ENCODE assay signal across 17 mouse cellular contexts in genomic region chr6:141576646-141577200, GRCm38 (mm10). TPM values are rescaled to one million over a fixed set of nuclear protein-coding genes. Genes with fewer than 3 reads are reported as not detected.
DNase-seq lines count a peak whose midpoint lies in the region; ATAC-seq and TF ChIP-seq lines count a peak whose summit lies in the region.
"Had no signal": no experiment of that assay in that cellular context is flagged by ENCODE, and none has a peak within 500 bp of the region (broad histone marks: within the 10 kb centered on the region; RNA-seq: fewer than 3 reads in every experiment).

No protein-coding gene starts in this region.

- H3K9ac ChIP-seq in liver, postnatal 0 days (replicated peaks), result no peak overlapping the region
- no peak overlapping the region for H3K9ac ChIP-seq in midbrain, postnatal 0 days (replicated peaks; ENCODE audit: low read length, poor library complexity, severe bottlenecking)
- H3K9ac ChIP-seq: heart, embryonic 13.5 days; hindbrain, embryonic 15.5 days; kidney, embryonic 15.5 days had no signal

- TF ChIP-seq CTCF in gastrocnemius, adult 2 months (IDR thresholded peaks at IDR 0.05), result peak; percentile 60
- TF ChIP-seq CTCF in liver, postnatal 0 days (IDR thresholded peaks at IDR 0.05; ENCODE audit: low read depth), result peak; percentile 30; the same call in 1 of the 2 replicates
- TF ChIP-seq CTCF in midbrain, postnatal 0 days (IDR thresholded peaks at IDR 0.05), result peak; percentile 75

- no peaks in the 10 kb centered on the region for H3K27me3 ChIP-seq in liver, postnatal 0 days (ENCODE audit: insufficient read depth, low read length)
- no peaks in the 10 kb centered on the region for H3K27me3 ChIP-seq in midbrain, postnatal 0 days (ENCODE audit: insufficient read depth, low read length)
- H3K27me3 ChIP-seq: heart, embryonic 13.5 days; hindbrain, embryonic 15.5 days; kidney, embryonic 15.5 days had no signal

- no peak overlapping the region for H3K27ac ChIP-seq in gastrocnemius, adult 2 months
- H3K27ac ChIP-seq in liver, postnatal 0 days (ENCODE audit: low read depth), result no peak overlapping the region
- no peak overlapping the region for H3K27ac ChIP-seq in midbrain, postnatal 0 days (ENCODE audit: low read depth, low read length)
- H3K27ac ChIP-seq: heart, embryonic 13.5 days; hindbrain, embryonic 15.5 days; kidney, embryonic 15.5 days had no signal

- H3K4me3 ChIP-seq in gastrocnemius, adult 2 months, result no peak overlapping the region
- H3K4me3 ChIP-seq in liver, postnatal 0 days (ENCODE audit: low read depth, low read length), result no peak overlapping the region
- H3K4me3 ChIP-seq in midbrain, postnatal 0 days (ENCODE audit: low read depth, low read length), result no peak overlapping the region
- H3K4me3 ChIP-seq: heart, embryonic 13.5 days; hindbrain, embryonic 15.5 days; kidney, embryonic 15.5 days had no signal

- intact Hi-C loops in gastrocnemius, adult 2 months (cut with DNase I), result loop anchor here (5.0 kb wide), 2 partner anchors 89 to 809 kb away; no protein-coding TSS in a partner anchor

- H3K4me1 ChIP-seq in liver, postnatal 0 days (ENCODE audit: insufficient read depth), result no peaks in the 10 kb centered on the region
- no peaks in the 10 kb centered on the region for H3K4me1 ChIP-seq in midbrain, postnatal 0 days (ENCODE audit: insufficient read depth, low read length)
- H3K4me1 ChIP-seq: heart, embryonic 13.5 days; hindbrain, embryonic 15.5 days; kidney, embryonic 15.5 days had no signal

- no peak for DNase-seq in gastrocnemius, adult 2 months
- no peak for DNase-seq in gastrocnemius, adult 8-10 months (ENCODE audit: low spot score in 2 of 2)
- DNase-seq in liver, postnatal 0 days, result no peak
- DNase-seq in liver (no peak), NIH3T3 (ENCODE audit: low read depth) (peak; percentile 31)
- DNase-seq in midbrain, postnatal 0 days (ENCODE audit: low spot score), result peak; percentile 41
- no peak for DNase-seq in adrenal gland, adult 18-20 months (ENCODE audit: low spot score in 2 of 2)
- no peak for DNase-seq in kidney, postnatal 36 days
- DNase-seq: adrenal gland, adult 8-10 months; cerebellum, postnatal 36 days; gastrocnemius, postnatal 14 days; lung, postnatal 36 days; thymus, postnatal 4 days had no signal

- 44% methylated on average over 3 of the region's 3 CpGs for WGBS in liver, postnatal 0 days (ENCODE audit: insufficient replicate concordance)
- 37% methylated on average over 3 of the region's 3 CpGs for WGBS in midbrain, postnatal 0 days

- no peak for ATAC-seq in liver, postnatal 0 days
- no peak for ATAC-seq in midbrain, postnatal 0 days (ENCODE audit: low FRiP score)

- no peak overlapping the region for H3K4me2 ChIP-seq in liver, postnatal 0 days (ENCODE audit: low read depth, low read length)
- no peak overlapping the region for H3K4me2 ChIP-seq in midbrain, postnatal 0 days (ENCODE audit: low read depth, low read length, poor library complexity, severe bottlenecking)
- H3K4me2 ChIP-seq: heart, embryonic 13.5 days; hindbrain, embryonic 15.5 days; kidney, embryonic 15.5 days had no signal

- no peaks in the 10 kb centered on the region for H3K36me3 ChIP-seq in liver, postnatal 0 days (replicated peaks; ENCODE audit: insufficient read depth, low read length)
- H3K36me3 ChIP-seq in midbrain, postnatal 0 days (ENCODE audit: insufficient read depth, low read length), result no peaks in the 10 kb centered on the region
- H3K36me3 ChIP-seq: heart, embryonic 13.5 days; hindbrain, embryonic 15.5 days; kidney, embryonic 15.5 days had no signal

- no peak for TF ChIP-seq EP300 in liver, postnatal 0 days (IDR thresholded peaks at IDR 0.05; ENCODE audit: low read depth)

- no peaks in the 10 kb centered on the region for H3K9me3 ChIP-seq in liver, postnatal 0 days (ENCODE audit: low read length)
- no peaks in the 10 kb centered on the region for H3K9me3 ChIP-seq in midbrain, postnatal 0 days (ENCODE audit: low read length)
- H3K9me3 ChIP-seq: heart, embryonic 13.5 days; hindbrain, embryonic 15.5 days; kidney, embryonic 15.5 days had no signal

RNA-seq across cellular contexts. Expression of gene Slco1c1, which starts 52.6 kb away (rescaled TPM):
- total RNA-seq in gastrocnemius, adult 2 months (2021), result not detected
- not detected for total RNA-seq in gastrocnemius, adult 8-10 months (2022)
- polyA plus RNA-seq in liver, postnatal 0 days (2015; fragmentation: Nextera tagmentation; extraction: Ambion mirVana), result 0.05 TPM in 1 of 2 replicates, not detected in the other
- total RNA-seq in midbrain, postnatal 0 days (2014; rRNA removed), result 28.6 and 31.8 TPM in 2 replicates
- polyA plus RNA-seq in midbrain, postnatal 0 days (2015; fragmentation: Nextera tagmentation; extraction: Ambion mirVana), result 24.8 and 25.0 TPM in 2 replicates
- total RNA-seq in adrenal gland, adult 18-20 months (2021), result under 1 TPM; 0.36 to 0.51 TPM
- polyA plus RNA-seq: stomach, embryonic 14.5 days had no signal

RNA-seq across cellular contexts. Expression of gene Slco1b2, which starts 52.6 kb away (rescaled TPM):
- total RNA-seq in gastrocnemius, adult 2 months (2021), result not detected
- under 1 TPM in 1 of 4 experiments, not detected in 3; 0.24 TPM for total RNA-seq in gastrocnemius, adult 8-10 months (2022)
- polyA plus RNA-seq in liver, postnatal 0 days (2015; fragmentation: Nextera tagmentation; extraction: Ambion mirVana), result 225 and 244 TPM in 2 replicates
- not detected in 2 replicates for total RNA-seq in midbrain, postnatal 0 days (2014; rRNA removed)
- polyA plus RNA-seq in midbrain, postnatal 0 days (2015; fragmentation: Nextera tagmentation; extraction: Ambion mirVana), result not detected in 2 replicates
- total RNA-seq in adrenal gland, adult 18-20 months (2021), result under 1 TPM; 0.20 to 0.61 TPM
- total RNA-seq: gastrocnemius, postnatal 14 days had no signal
- polyA plus RNA-seq: heart, embryonic 13.5 days; hindbrain, embryonic 15.5 days; stomach, embryonic 14.5 days had no signal

Comparison
In these comparisons a context has a peak if more than half of its experiments do, and no peak if none do; other contexts are left out.
1. DNase-seq: peak in NIH3T3 (single experiment) and midbrain, postnatal 0 days (single experiment); none in gastrocnemius, adult 2 months (single experiment), gastrocnemius, adult 8-10 months (0 of 2), liver, postnatal 0 days (single experiment), liver (single experiment), adrenal gland, adult 18-20 months (0 of 2) and kidney, postnatal 36 days (0 of 2).
2. RNA of gene Slco1c1, which starts 52.6 kb away (total RNA-seq): 28.6 to 31.8 TPM in midbrain, postnatal 0 days; 0.36 to 0.51 TPM in adrenal gland, adult 18-20 months, not detected in gastrocnemius, adult 2 months and not detected in gastrocnemius, adult 8-10 months; every median in the first group is over 10 times any median in the second.
3. Peak in every context shown above with its lines, with median percentiles within 50 percentile points of each other: CTCF ChIP-seq.